Mouse (Mus musculus) intestine, embryonic 14.5 days (tissue): ENCODE data around the gene Knl1. TPM values are rescaled to one million over a fixed set of nuclear protein-coding genes. Genes with fewer than 3 reads are reported as not detected.

ENCODE experiments used
- ATAC-seq: fragments of 200-750 bp; cut with Nextera tagmentation; replicated peaks from 2 replicates; pipeline ENCODE4 v1.8.0; 2017; ENCODE audit warnings: low read depth, moderate number of reproducible peaks, moderate TSS enrichment, moderate library complexity; ENCODE audit not compliant: low FRiP score, low TSS enrichment
- DNase-seq: peaks from one replicate; pipeline ENCODE4 v3.0.0-alpha.2; 2018; ENCODE audit warnings: low spot score
- H3K27ac ChIP-seq: fragments of 300-500 bp; sonication (generic); 2 replicates; pipeline ENCODE4 v1.5.1; 2014; ENCODE audit warnings: low read depth, mild to moderate bottlenecking, control low read depth
- H3K27me3 ChIP-seq: fragments of 300-500 bp; sonication (generic); replicated peaks from 2 replicates; pipeline ENCODE4 v1.6.1; 2014; ENCODE audit warnings: low read length, control low read depth; ENCODE audit not compliant: control insufficient read depth, insufficient read depth
- H3K36me3 ChIP-seq: fragments of 300-500 bp; sonication (generic); 2 replicates; pipeline ENCODE4 v1.6.1; 2014; ENCODE audit warnings: low read length, control low read depth; ENCODE audit not compliant: control insufficient read depth, insufficient read depth
- H3K4me1 ChIP-seq: fragments of 300-500 bp; sonication (generic); replicated peaks from 2 replicates; pipeline ENCODE4 v1.6.1; 2014; ENCODE audit warnings: low read length, control low read depth, mixed read lengths; ENCODE audit not compliant: control insufficient read depth, insufficient read depth
- H3K4me2 ChIP-seq: fragments of 300-500 bp; sonication (generic); 2 replicates; pipeline ENCODE4 v1.6.1; 2014; ENCODE audit warnings: low read length
- H3K4me3 ChIP-seq: fragments of 300-500 bp; sonication (generic); 2 replicates; pipeline ENCODE4 v1.5.1; 2014; ENCODE audit warnings: low read depth, low read length, control low read depth, mixed read lengths
- H3K9ac ChIP-seq: fragments of 300-500 bp; sonication (generic); 2 replicates; pipeline ENCODE4 v1.6.1; 2014; ENCODE audit warnings: mild to moderate bottlenecking, low read length
- H3K9me3 ChIP-seq: fragments of 300-500 bp; sonication (generic); 2 replicates; pipeline ENCODE4 v1.6.1; 2016; ENCODE audit warnings: low read length, control low read depth; ENCODE audit not compliant: control insufficient read depth
- WGBS: fragments of 180-500 bp; shearing (Covaris S2); extraction: QIAGEN DNeasy Blood & Tissue Kit; methylation state at CpG from one replicate; pipeline ENCODE4 v1.1.7; 2014; 5-methylcytosine and 5-hydroxymethylcytosine counted together
- polyA plus RNA-seq: library from polyadenylated mRNA; unstranded; fragments of >200 nt; fragmentation: Nextera tagmentation; extraction: Ambion mirVana; gene quantifications from 2 replicates; pipeline ENCODE4 v1.2.1, GENCODE M21; 2014

Knl1 gene
- polyA plus RNA-seq, 1 experiment from 2014 or later = 46.5 TPM

DNA sequence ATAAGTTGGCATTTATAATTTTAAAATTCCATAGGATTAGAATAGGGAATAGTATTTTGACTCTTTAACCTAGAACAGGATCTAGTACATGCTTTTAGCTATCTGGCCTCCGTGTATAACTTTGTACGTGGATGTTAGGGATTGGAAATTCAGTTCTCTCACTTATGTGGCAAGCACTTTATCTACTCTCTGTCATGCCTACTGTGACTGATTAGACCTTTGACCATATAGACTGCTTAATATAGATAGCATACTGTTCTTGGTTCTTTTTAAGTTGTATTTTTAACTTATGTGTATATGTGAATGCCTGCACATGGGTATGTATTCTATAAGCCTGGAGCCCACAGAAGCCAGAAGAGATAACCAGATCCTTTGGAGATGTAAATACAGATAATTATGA lies 13.2 kb downstream of the Knl1 start:
- H3K9me3 ChIP-seq = no peaks in the 10 kb centered on the region
- H3K4me1 ChIP-seq = no peaks in the 10 kb centered on the region
- no peak overlapping the region for H3K9ac ChIP-seq
- H3K36me3 ChIP-seq = peaks cover 41% of the 10 kb centered on the region
- no peak overlapping the region for H3K4me3 ChIP-seq
- no peak for ATAC-seq
- no peak overlapping the region for H3K27ac ChIP-seq
- H3K4me2 ChIP-seq = no peak overlapping the region
- no peaks in the 10 kb centered on the region for H3K27me3 ChIP-seq
- WGBS = 99% methylated on average over 2 of the region's 2 CpGs
- DNase-seq = no peak

DNA sequence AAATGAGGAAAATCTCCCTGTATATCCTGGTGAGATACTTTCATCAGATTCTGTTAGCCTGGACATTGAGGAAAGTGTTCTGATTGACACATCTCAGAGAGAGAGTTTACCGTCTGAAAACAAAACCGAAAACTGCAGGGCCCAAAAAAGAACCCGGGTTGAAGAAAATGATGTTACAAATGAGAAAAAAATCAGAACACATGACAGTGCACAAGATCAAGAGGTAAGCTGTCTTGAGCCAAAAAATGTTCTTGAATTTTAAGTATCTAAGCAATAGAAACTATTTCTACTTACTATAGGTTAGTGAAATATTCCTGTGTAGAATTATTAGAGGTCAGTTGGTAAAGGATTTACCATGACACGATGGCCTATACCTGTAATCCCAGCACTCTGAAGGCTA lies 25.5 kb downstream of the Knl1 start:
- Histone ChIP-seq H3K4me3 (no peak overlapping the region), H3K27ac (no peak overlapping the region), H3K27me3 (no peaks in the 10 kb centered on the region), H3K4me1 (no peaks in the 10 kb centered on the region), H3K9ac (no peak overlapping the region), H3K9me3 (no peaks in the 10 kb centered on the region), H3K4me2 (no peak overlapping the region), H3K36me3 (peaks cover 61% of the 10 kb centered on the region)
- no peak for ATAC-seq
- DNase-seq = no peak
- 93% methylated on average over 4 of the region's 4 CpGs for WGBS

DNA sequence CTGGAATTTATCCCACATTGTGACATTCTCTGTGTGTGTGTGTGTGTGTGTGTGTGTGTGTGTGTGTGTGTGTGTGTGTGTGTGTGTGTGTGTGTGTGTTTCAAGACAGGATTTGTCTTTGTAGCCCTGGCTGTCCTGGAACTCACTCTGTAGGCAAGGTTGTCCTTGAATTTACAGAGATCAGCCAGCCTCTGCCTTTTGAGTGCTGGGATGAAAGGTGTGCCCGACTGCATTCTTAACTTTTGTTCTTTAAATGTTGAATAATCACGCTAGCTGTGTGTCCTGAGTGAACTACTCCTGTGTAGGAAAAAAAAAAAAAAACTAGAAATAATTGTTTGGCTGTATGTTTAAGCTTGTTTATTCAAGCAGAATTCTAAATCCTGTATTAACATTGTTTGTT lies 39.2 kb downstream of the Knl1 start:
- H3K27me3 ChIP-seq = no peaks in the 10 kb centered on the region
- no peak overlapping the region for H3K4me3 ChIP-seq
- no peak for DNase-seq
- no peak for ATAC-seq
- no peak overlapping the region for H3K27ac ChIP-seq
- H3K9me3 ChIP-seq = no peaks in the 10 kb centered on the region
- 95% methylated on average over 2 of the region's 2 CpGs for WGBS
- no peak overlapping the region for H3K4me2 ChIP-seq
- H3K36me3 ChIP-seq = peaks cover 59% of the 10 kb centered on the region
- no peaks in the 10 kb centered on the region for H3K4me1 ChIP-seq
- H3K9ac ChIP-seq = no peak overlapping the region

DNA sequence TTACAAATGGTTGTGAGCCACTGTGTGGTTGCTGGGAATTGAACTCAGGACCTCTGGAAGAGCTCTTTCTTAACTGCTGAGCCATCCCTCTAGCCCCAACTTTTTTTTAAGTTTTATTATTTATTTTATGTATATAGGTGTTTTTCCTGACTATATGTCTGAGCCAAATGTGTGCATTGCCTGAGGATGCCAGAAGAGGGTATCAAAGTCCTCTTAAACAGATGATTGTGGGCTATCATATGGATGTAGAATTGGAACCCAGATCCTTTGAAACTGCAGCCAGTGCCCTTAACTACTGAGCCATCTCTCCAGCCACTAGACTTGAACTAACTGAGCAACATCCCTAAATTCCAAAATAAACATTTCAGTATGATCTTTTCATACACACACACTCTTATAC lies 54.6 kb downstream of the Knl1 start:
- peaks cover 55% of the 10 kb centered on the region for H3K36me3 ChIP-seq

DNA sequence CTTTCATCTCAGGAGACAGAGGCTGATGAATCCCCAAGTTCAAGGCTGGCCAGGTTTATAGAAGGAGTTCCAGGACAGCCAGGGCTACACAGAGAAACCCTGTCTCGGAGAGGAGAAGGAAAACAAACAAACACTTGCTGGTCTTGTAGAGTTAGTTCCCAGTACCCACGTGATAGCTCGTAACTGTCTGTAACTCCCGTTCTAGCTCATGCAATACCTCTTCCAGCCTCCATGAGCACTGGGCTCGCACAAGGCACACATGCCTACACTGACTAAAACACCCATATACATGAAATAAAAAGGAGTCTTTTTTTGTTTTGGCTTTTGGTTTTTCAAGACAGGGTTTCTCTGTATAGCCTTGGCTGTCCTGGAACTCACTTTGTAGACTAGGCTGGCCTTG lies 59.7 kb downstream of the Knl1 start:
- no peak overlapping the region for H3K4me2 ChIP-seq
- no peak overlapping the region for H3K27ac ChIP-seq
- H3K4me1 ChIP-seq = no peaks in the 10 kb centered on the region
- no peaks in the 10 kb centered on the region for H3K27me3 ChIP-seq
- no peaks in the 10 kb centered on the region for H3K9me3 ChIP-seq
- H3K36me3 ChIP-seq = peaks cover 33% of the 10 kb centered on the region
- DNase-seq (no peak), ATAC-seq (no peak)
- no peak overlapping the region for H3K4me3 ChIP-seq
- H3K9ac ChIP-seq = no peak overlapping the region
- 80% methylated on average over 5 of the region's 5 CpGs for WGBS

More for the DNA sequence above, 54.6 kb downstream of the Knl1 start:
- no peaks in the 10 kb centered on the region for H3K9me3 ChIP-seq
- no peaks in the 10 kb centered on the region for H3K27me3 ChIP-seq
- H3K4me2 ChIP-seq = no peak overlapping the region
- H3K4me3 ChIP-seq = no peak overlapping the region
- H3K9ac ChIP-seq = no peak overlapping the region
- no peak overlapping the region for H3K27ac ChIP-seq
- ATAC-seq (no peak), DNase-seq (no peak)
- H3K4me1 ChIP-seq = no peaks in the 10 kb centered on the region

DNA sequence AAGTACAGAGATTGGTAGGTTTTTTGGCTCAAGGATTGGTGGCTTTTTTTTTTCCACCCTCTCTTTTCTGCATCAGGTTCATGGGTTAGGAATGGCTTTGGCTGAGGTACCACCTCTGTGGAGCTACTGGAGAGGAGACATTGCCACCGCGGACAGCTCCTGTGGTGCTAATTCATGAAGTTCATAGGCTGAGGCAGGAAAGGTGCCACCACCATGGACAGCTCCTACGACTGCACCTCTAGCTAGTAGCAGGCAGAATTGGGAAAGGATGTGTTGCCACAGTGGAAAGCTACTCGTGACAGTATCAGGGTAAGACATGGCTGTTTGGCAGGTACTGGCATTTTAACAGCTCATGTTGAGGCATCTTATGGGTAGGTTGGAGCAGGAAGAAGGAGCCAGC lies 61.6 kb downstream of the Knl1 start:
- Histone ChIP-seq H3K27me3 (no peaks in the 10 kb centered on the region), H3K4me1 (peaks cover 5% of the 10 kb centered on the region), H3K27ac (no peak overlapping the region), H3K4me2 (no peak overlapping the region), H3K9me3 (no peaks in the 10 kb centered on the region), H3K4me3 (no peak overlapping the region), H3K9ac (no peak overlapping the region), H3K36me3 (peaks cover 14% of the 10 kb centered on the region)
- DNase-seq (peak; percentile 67), ATAC-seq (no peak)
- 49% methylated on average over 4 of the region's 4 CpGs for WGBS

DNA sequence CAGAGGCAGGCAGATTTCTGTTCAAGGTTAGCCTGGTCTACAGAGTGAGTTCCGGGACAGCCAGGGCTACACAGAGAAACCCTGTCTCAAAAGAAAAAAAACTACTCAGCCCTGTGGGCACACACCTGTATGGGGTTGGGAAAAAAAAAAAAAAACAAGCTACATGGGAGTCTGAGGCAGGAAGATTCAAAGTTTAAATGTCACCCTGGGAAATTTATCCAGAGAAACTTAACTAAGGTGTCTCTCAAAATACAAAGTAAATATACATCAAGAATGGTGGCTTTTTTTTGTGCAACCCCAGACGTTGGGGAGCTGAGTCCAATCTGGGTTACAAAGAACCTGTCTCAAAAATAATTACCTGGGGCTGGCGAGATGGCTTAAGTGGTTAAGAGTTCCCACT lies 64.1 kb downstream of the Knl1 start:
- H3K4me3 ChIP-seq = no peak overlapping the region
- no peak overlapping the region for H3K4me2 ChIP-seq
- H3K27me3 ChIP-seq = no peaks in the 10 kb centered on the region
- H3K27ac ChIP-seq = no peak overlapping the region
- 0 out of 2 replicates have a peak, but pooled peaks cover 6% of the 10 kb centered on the region for H3K36me3 ChIP-seq
- no peak overlapping the region for H3K9ac ChIP-seq
- ATAC-seq (no peak), DNase-seq (no peak)
- no peaks in the 10 kb centered on the region for H3K9me3 ChIP-seq
- 87% methylated on average over 3 of the region's 3 CpGs for WGBS
- H3K4me1 ChIP-seq = peaks cover 6% of the 10 kb centered on the region

DNA sequence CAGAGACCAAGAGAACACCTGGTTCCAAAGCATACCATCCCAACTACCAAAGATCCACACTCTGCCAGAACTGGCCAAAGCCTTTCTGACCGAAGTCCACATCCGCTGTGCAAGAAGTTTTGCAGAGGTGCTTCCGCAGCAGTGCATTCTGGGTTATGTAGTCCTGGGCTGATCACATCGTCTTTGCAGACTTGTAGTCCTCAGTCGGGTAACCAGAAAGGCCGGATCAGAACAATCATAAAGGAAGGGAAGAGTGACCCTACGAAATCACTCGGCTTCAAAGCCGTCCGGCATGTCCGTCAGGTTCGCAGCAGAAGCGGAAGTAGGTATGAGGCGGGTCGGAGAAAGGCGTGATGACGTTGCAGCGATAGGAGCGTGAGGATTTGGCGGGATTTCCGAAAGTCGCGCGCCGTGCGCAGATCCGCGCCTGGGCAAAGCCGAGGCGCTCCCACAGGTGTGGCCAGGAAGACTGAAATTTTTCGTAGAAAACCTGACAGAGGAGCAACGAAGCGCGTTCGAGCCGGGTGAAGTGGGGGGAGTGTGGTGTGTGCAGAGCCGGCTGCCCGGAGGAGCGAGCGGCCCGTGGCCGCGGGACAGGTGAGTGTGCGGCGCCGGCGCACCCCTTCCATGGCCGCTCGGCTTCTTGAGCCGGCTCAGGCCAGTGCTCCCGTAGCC lies 65.7 kb downstream of the Knl1 start, which contains the start of gene Rad51:
TSS of gene Rad51 (plus strand) at position 356 of the 675 bp plus-strand sequence.
- peak; percentile 94 for ATAC-seq
- Histone ChIP-seq H3K27me3 (no peaks in the 10 kb centered on the region), H3K4me2 (peak within 1 kb of the TSS; percentile 91), H3K9ac (peak within 1 kb of the TSS; percentile 81), H3K36me3 (peaks cover 12% of the 10 kb centered on the region; the same call in 1 of the 2 replicates), H3K27ac (peak within 1 kb of the TSS; percentile 94), H3K4me1 (peaks cover 6% of the 10 kb centered on the region), H3K9me3 (no peaks in the 10 kb centered on the region), H3K4me3 (peak within 1 kb of the TSS; percentile 81)
- DNase-seq = peak; percentile 96
- WGBS = under 1% methylated on average over 51 of the region's 51 CpGs
